16 mouse cellular contexts compared by ENCODE assay signal in genomic region chr12:104835369-104836094, GRCm38 (mm10). TPM values are rescaled to one million over a fixed set of nuclear protein-coding genes. Genes with fewer than 3 reads are reported as not detected.
DNase-seq lines count a peak whose midpoint lies in the region; ATAC-seq lines count a peak whose summit lies in the region.
"Had no signal": no experiment of that assay in that cellular context is flagged by ENCODE, and none has a peak within 500 bp of the region (broad histone marks: within the 10 kb centered on the region; RNA-seq: fewer than 3 reads in every experiment).

No protein-coding gene starts in this region.

- no peak overlapping the region for H3K9ac ChIP-seq in forebrain, embryonic 12.5 days
- no peak overlapping the region for H3K9ac ChIP-seq in forebrain, embryonic 11.5 days (ENCODE audit: low read length)
- no peak overlapping the region for H3K9ac ChIP-seq in hindbrain, embryonic 13.5 days
- H3K9ac ChIP-seq in midbrain, embryonic 11.5 days (ENCODE audit: low read length), result no peak overlapping the region
- H3K9ac ChIP-seq: heart, embryonic 15.5 days; liver, embryonic 13.5 days had no signal

- H3K27me3 ChIP-seq in forebrain, embryonic 12.5 days, result peaks cover 14% of the 10 kb centered on the region; the same call in 1 of the 2 replicates
- H3K27me3 ChIP-seq in forebrain, embryonic 11.5 days (ENCODE audit: control insufficient read depth, insufficient read depth, low read length), result no peaks in the 10 kb centered on the region
- peaks cover 12% of the 10 kb centered on the region; the same call in 1 of the 2 replicates for H3K27me3 ChIP-seq in hindbrain, embryonic 13.5 days
- no peaks in the 10 kb centered on the region for H3K27me3 ChIP-seq in midbrain, embryonic 11.5 days (ENCODE audit: control insufficient read depth, insufficient read depth, low read length)
- H3K27me3 ChIP-seq: liver, embryonic 13.5 days had no signal

- WGBS in forebrain, embryonic 12.5 days, result 79% methylated on average over 19 of the region's 19 CpGs
- WGBS in forebrain, embryonic 11.5 days, result 75% methylated on average over 19 of the region's 19 CpGs
- 56% methylated on average over 18 of the region's 19 CpGs for WGBS in hindbrain, embryonic 13.5 days
- WGBS in midbrain, embryonic 11.5 days, result 60% methylated on average over 19 of the region's 19 CpGs

- no peak for DNase-seq in forebrain, embryonic 11.5 days (ENCODE audit: low spot score)
- peak; percentile 71 for DNase-seq in 416B (ENCODE audit: low read depth)
- no peak for DNase-seq in midbrain, embryonic 11.5 days (ENCODE audit: low spot score, missing footprints)
- DNase-seq in gastrocnemius, adult 18-20 months (ENCODE audit: low spot score), result no peak
- DNase-seq in lung, adult 18-20 months, result no peak
- no peak for DNase-seq in ovary, postnatal 10 days (ENCODE audit: low spot score)
- DNase-seq: adrenal gland, postnatal 36 days; cerebellum, adult 11 months; gastrocnemius, postnatal 36 days; kidney, postnatal 4 days; liver, embryonic 13.5 days; lung, postnatal 14 days; thymus, adult 2 months had no signal

- no peaks in the 10 kb centered on the region for H3K36me3 ChIP-seq in forebrain, embryonic 12.5 days (replicated peaks)
- no peaks in the 10 kb centered on the region for H3K36me3 ChIP-seq in forebrain, embryonic 11.5 days (ENCODE audit: control insufficient read depth, insufficient read depth, low read length)
- H3K36me3 ChIP-seq in hindbrain, embryonic 13.5 days, result no peaks in the 10 kb centered on the region
- H3K36me3 ChIP-seq in midbrain, embryonic 11.5 days (ENCODE audit: control insufficient read depth, insufficient read depth, low read length), result no peaks in the 10 kb centered on the region
- H3K36me3 ChIP-seq: heart, embryonic 15.5 days; liver, embryonic 13.5 days had no signal

- no peaks in the 10 kb centered on the region for H3K9me3 ChIP-seq in forebrain, embryonic 12.5 days
- no peaks in the 10 kb centered on the region for H3K9me3 ChIP-seq in forebrain, embryonic 11.5 days (ENCODE audit: control insufficient read depth, low read length)
- no peaks in the 10 kb centered on the region for H3K9me3 ChIP-seq in hindbrain, embryonic 13.5 days
- H3K9me3 ChIP-seq in midbrain, embryonic 11.5 days (ENCODE audit: control insufficient read depth, low read length), result no peaks in the 10 kb centered on the region
- H3K9me3 ChIP-seq: heart, embryonic 15.5 days; liver, embryonic 13.5 days had no signal

- H3K4me1 ChIP-seq in forebrain, embryonic 12.5 days, result peaks cover 16% of the 10 kb centered on the region
- no peaks in the 10 kb centered on the region for H3K4me1 ChIP-seq in forebrain, embryonic 11.5 days (replicated peaks; ENCODE audit: control insufficient read depth, insufficient read depth, low read length)
- H3K4me1 ChIP-seq in hindbrain, embryonic 13.5 days (replicated peaks), result peaks cover 24% of the 10 kb centered on the region
- H3K4me1 ChIP-seq in midbrain, embryonic 11.5 days (ENCODE audit: control insufficient read depth, insufficient read depth, low read length), result peaks cover 7% of the 10 kb centered on the region; the same call in 1 of the 2 replicates

- no peak overlapping the region for H3K27ac ChIP-seq in forebrain, embryonic 12.5 days
- no peak overlapping the region for H3K27ac ChIP-seq in forebrain, embryonic 11.5 days (ENCODE audit: low read depth, low read length)
- peak overlapping the region; percentile 23 for H3K27ac ChIP-seq in hindbrain, embryonic 13.5 days
- H3K27ac ChIP-seq in midbrain, embryonic 11.5 days (ENCODE audit: low read depth, low read length), result no peak overlapping the region
- H3K27ac ChIP-seq: heart, embryonic 15.5 days; liver, embryonic 13.5 days had no signal

- H3K4me2 ChIP-seq in forebrain, embryonic 12.5 days, result no peak overlapping the region
- H3K4me2 ChIP-seq in forebrain, embryonic 11.5 days (ENCODE audit: low read depth, low read length, severe bottlenecking), result no peak overlapping the region
- no peak overlapping the region for H3K4me2 ChIP-seq in hindbrain, embryonic 13.5 days
- H3K4me2 ChIP-seq in midbrain, embryonic 11.5 days, result no peak overlapping the region
- H3K4me2 ChIP-seq: heart, embryonic 15.5 days; liver, embryonic 13.5 days had no signal

- no peak overlapping the region for H3K4me3 ChIP-seq in forebrain, embryonic 12.5 days (replicated peaks)
- H3K4me3 ChIP-seq in forebrain, embryonic 11.5 days (ENCODE audit: low read depth, low read length), result no peak overlapping the region
- no peak overlapping the region for H3K4me3 ChIP-seq in hindbrain, embryonic 13.5 days
- H3K4me3 ChIP-seq in midbrain, embryonic 11.5 days (ENCODE audit: low read depth, low read length), result no peak overlapping the region
- H3K4me3 ChIP-seq: heart, embryonic 15.5 days; liver, embryonic 13.5 days had no signal

- peak; percentile 39; the same call in 1 of the 2 replicates for ATAC-seq in forebrain, embryonic 12.5 days (ENCODE audit: low FRiP score)
- ATAC-seq in forebrain, embryonic 11.5 days (replicated peaks; ENCODE audit: low FRiP score), result no peak; the same call in 1 of the 2 replicates
- 0 out of 2 replicates have a peak, but pooled peaks have one; percentile 30 for ATAC-seq in hindbrain, embryonic 13.5 days (ENCODE audit: low FRiP score)
- peak; percentile 51; the same call in 1 of the 2 replicates for ATAC-seq in midbrain, embryonic 11.5 days (ENCODE audit: low FRiP score)

RNA-seq across cellular contexts. Expression of gene Clmn, which starts 29.3 kb away (rescaled TPM):
- 2.6 and 2.8 TPM in 2 replicates for polyA plus RNA-seq in forebrain, embryonic 12.5 days (2016; fragmentation: Nextera tagmentation; extraction: Ambion mirVana)
- polyA plus RNA-seq in forebrain, embryonic 11.5 days (2014; fragmentation: Nextera tagmentation; extraction: Ambion mirVana), result 2.8 and 3.2 TPM in 2 replicates
- 1.2 and 2.1 TPM in 2 replicates for polyA plus RNA-seq in hindbrain, embryonic 13.5 days (2015; fragmentation: Nextera tagmentation; extraction: Ambion mirVana)
- polyA plus RNA-seq in midbrain, embryonic 11.5 days (2014; fragmentation: Nextera tagmentation; extraction: Ambion mirVana), result 1.9 and 2.5 TPM in 2 replicates
- 1 to 10 TPM; 1.6 to 2.4 TPM for total RNA-seq in gastrocnemius, adult 18-20 months (2021)
